Mouse (Mus musculus): Measurements from ENCODE around the gene Rasa3. TPM values are rescaled to one million over a fixed set of nuclear protein-coding genes. Genes with fewer than 3 reads are reported as not detected.

The Rasa3 gene
- total RNA-seq, 2 experiments from 2014 or later, result 6.8 to 7.3 TPM

- DNase-seq (ENCODE audit: low spot score), result no peak
These were observed 54.2 kb downstream of the Rasa3 start for GRCm38 (mm10) chr8:13623038-13623750.

- peak; percentile 49 for DNase-seq (ENCODE audit: low spot score)
These were observed 57.0 kb downstream of the Rasa3 start for GRCm38 (mm10) chr8:13620226-13620920.

- DNase-seq (ENCODE audit: low spot score), result no peak
These were observed 60.4 kb downstream of the Rasa3 start for GRCm38 (mm10) chr8:13616831-13617505.

GRCm38 (mm10) chr8:13614924-13615391 lies 62.4 kb downstream of the Rasa3 start:
- peak; percentile 36 for DNase-seq (ENCODE audit: low spot score)

GRCm38 (mm10) chr8:13614136-13614535 lies 63.3 kb downstream of the Rasa3 start:
- no peak for DNase-seq (ENCODE audit: low spot score)

- no peak for DNase-seq (ENCODE audit: low spot score)
These were observed 65.7 kb downstream of the Rasa3 start for GRCm38 (mm10) chr8:13611702-13612101.

- no peak for DNase-seq (ENCODE audit: low spot score)
These were observed 67.4 kb downstream of the Rasa3 start for GRCm38 (mm10) chr8:13609971-13610370.

GRCm38 (mm10) chr8:13608946-13609345 lies 68.5 kb downstream of the Rasa3 start:
- no peak for DNase-seq (ENCODE audit: low spot score)

- no peak for DNase-seq (ENCODE audit: low spot score)
These were observed 71.4 kb downstream of the Rasa3 start for GRCm38 (mm10) chr8:13605920-13606480.

GRCm38 (mm10) chr8:13602621-13603020 lies 74.8 kb downstream of the Rasa3 start:
- DNase-seq (ENCODE audit: low spot score), result peak; percentile 46

GRCm38 (mm10) chr8:13601166-13601565 lies 76.2 kb downstream of the Rasa3 start:
- DNase-seq (ENCODE audit: low spot score), result no peak

- DNase-seq (ENCODE audit: low spot score), result no peak
These were observed 76.7 kb downstream of the Rasa3 start for GRCm38 (mm10) chr8:13600716-13601115.

- peak; percentile 19 for DNase-seq (ENCODE audit: low spot score)
These were observed 77.2 kb downstream of the Rasa3 start for GRCm38 (mm10) chr8:13600204-13600603.

GRCm38 (mm10) chr8:13597777-13598176 lies 79.6 kb downstream of the Rasa3 start:
- no peak for DNase-seq (ENCODE audit: low spot score)

GRCm38 (mm10) chr8:13595861-13596260 lies 81.5 kb downstream of the Rasa3 start:
- DNase-seq (ENCODE audit: low spot score), result no peak

- peak; percentile 52 for DNase-seq (ENCODE audit: low spot score)
These were observed 82.5 kb downstream of the Rasa3 start for GRCm38 (mm10) chr8:13594884-13595323.

GRCm38 (mm10) chr8:13593340-13593739 lies 84.1 kb downstream of the Rasa3 start:
- no peak for DNase-seq (ENCODE audit: low spot score)

- no peak for DNase-seq (ENCODE audit: low spot score)
These were observed 86.2 kb downstream of the Rasa3 start for GRCm38 (mm10) chr8:13591246-13591645.

- DNase-seq (ENCODE audit: low spot score), result no peak
These were observed 88.3 kb downstream of the Rasa3 start for GRCm38 (mm10) chr8:13589071-13589470.

- no peak for DNase-seq (ENCODE audit: low spot score)
These were observed 92.8 kb downstream of the Rasa3 start for GRCm38 (mm10) chr8:13584652-13585051.

- DNase-seq (ENCODE audit: low spot score), result no peak
These were observed 99.5 kb downstream of the Rasa3 start for GRCm38 (mm10) chr8:13577869-13578268.

GRCm38 (mm10) chr8:13571999-13572398 lies 105.4 kb downstream of the Rasa3 start:
- no peak for DNase-seq (ENCODE audit: low spot score)
